Mouse (Mus musculus) kidney, postnatal 36 days (tissue): Measurements from ENCODE around the gene Ubtd1.
A peak's percentile ranks its signal among the peaks of the same experiment; 100 is the strongest.

Experiments used
- DNase-seq, 2 experiments: peaks; one replicate each; pipeline ENCODE4 v3.0.0; 2021 to 2022; ENCODE audit warnings: mixed read lengths in 2 of 2

Gene Ubtd1

GRCm38 (mm10) chr19:41981595-41981927, at the start of gene Ubtd1:
Gene Ubtd1, plus strand, starts transcription at chr19:41981763.
- DNase-seq: no peak

GRCm38 (mm10) chr19:41932686-41933085, 48.9 kb upstream of the Ubtd1 start:
- no peak for DNase-seq

GRCm38 (mm10) chr19:41933179-41934086, 48.1 kb upstream of the Ubtd1 start, which contains the start of the genes Exosc1 and Zdhhc16:
Gene Exosc1, minus strand, starts transcription at chr19:41933423.
Gene Zdhhc16, plus strand, starts transcription at chr19:41933480.
- peak; percentile 99 for DNase-seq

GRCm38 (mm10) chr19:41934124-41934523, 47.4 kb upstream of the Ubtd1 start:
- no peak for DNase-seq

- no peak for DNase-seq
Observed at GRCm38 (mm10) chr19:41935921-41936320, 45.6 kb upstream of the Ubtd1 start.

- no peak for DNase-seq
Observed at GRCm38 (mm10) chr19:41938539-41938938, 43.0 kb upstream of the Ubtd1 start.

GRCm38 (mm10) chr19:41943841-41944240, 37.7 kb upstream of the Ubtd1 start:
- DNase-seq: no peak

- peak; percentile 8 to 45 for DNase-seq
Observed at GRCm38 (mm10) chr19:41952287-41952686, 29.3 kb upstream of the Ubtd1 start.

GRCm38 (mm10) chr19:41953574-41953973, 28.0 kb upstream of the Ubtd1 start:
- no peak for DNase-seq

GRCm38 (mm10) chr19:41969618-41970017, 11.9 kb upstream of the Ubtd1 start:
- no peak for DNase-seq

GRCm38 (mm10) chr19:41973891-41974794, 7.4 kb upstream of the Ubtd1 start:
- no peak for DNase-seq

- DNase-seq: peak; percentile 54 to 66
Observed at GRCm38 (mm10) chr19:41980422-41980818, 1.1 kb upstream of the Ubtd1 start.

GRCm38 (mm10) chr19:41980819-41981594, 556 bp upstream of the Ubtd1 start, which contains the start of gene Mms19:
Gene Mms19, minus strand, starts transcription at chr19:41981157.
- peak; percentile 99 to 100 for DNase-seq

GRCm38 (mm10) chr19:41981931-41982790, 598 bp downstream of the Ubtd1 start:
- DNase-seq: peak in 1 of 2 experiments; percentile 72

GRCm38 (mm10) chr19:41982791-41983150, 1.2 kb downstream of the Ubtd1 start:
- DNase-seq: no peak

- no peak for DNase-seq
Observed at GRCm38 (mm10) chr19:41985994-41986393, 4.4 kb downstream of the Ubtd1 start.

- no peak for DNase-seq
Observed at GRCm38 (mm10) chr19:41987206-41987605, 5.6 kb downstream of the Ubtd1 start.

GRCm38 (mm10) chr19:41989810-41990209, 8.2 kb downstream of the Ubtd1 start:
- DNase-seq: no peak

GRCm38 (mm10) chr19:41991926-41992477, 10.4 kb downstream of the Ubtd1 start:
- no peak for DNase-seq

- DNase-seq: no peak
Observed at GRCm38 (mm10) chr19:41992971-41993370, 11.4 kb downstream of the Ubtd1 start.

- DNase-seq: peak; percentile 91 to 95
Observed at GRCm38 (mm10) chr19:41993484-41993883, 11.9 kb downstream of the Ubtd1 start.
